Mouse (Mus musculus): Measurements from ENCODE around the gene Slc12a9. TPM values are rescaled to one million over a fixed set of nuclear protein-coding genes. Genes with fewer than 3 reads are reported as not detected.

The Slc12a9 gene
- total RNA-seq, 2 experiments from 2014 or later = 2.3 to 3.1 TPM

DNA sequence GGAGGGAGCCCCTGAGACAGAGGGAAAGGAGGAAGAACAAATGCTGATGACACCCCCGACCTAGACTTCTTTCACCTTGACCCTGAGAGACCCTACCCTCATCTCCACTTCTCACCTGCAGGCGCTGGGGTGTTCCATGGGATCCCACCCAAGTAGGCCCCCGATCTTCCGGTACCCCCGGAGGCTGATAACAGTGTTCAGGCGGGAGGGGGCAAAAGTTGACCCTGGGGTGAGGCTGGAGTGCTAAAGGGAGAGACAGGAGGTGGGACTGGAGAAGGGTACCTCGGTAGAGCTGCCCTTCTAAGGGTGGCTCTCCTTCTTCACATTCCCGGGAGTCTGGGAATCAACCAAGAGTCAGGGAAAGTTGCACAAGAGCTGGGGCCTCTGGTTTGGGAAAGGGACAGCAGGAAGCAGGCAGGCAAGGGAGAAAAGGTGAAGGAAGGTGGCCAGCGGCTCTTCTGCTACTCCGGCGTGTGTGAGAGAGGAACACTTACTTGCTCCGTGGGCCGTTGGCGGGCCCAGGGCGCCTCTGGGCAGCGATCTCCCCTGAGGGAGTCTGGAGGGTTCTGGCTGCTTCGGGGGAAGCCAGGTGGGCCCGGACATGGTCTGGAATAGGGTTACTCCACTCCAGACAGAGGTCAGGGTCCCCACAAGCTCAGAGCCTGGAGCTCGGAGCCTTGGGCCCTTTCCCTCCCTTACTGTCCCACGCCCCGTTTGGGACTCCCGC lies 19.8 kb downstream of the Slc12a9 start:
- DNase-seq = no peak

DNA sequence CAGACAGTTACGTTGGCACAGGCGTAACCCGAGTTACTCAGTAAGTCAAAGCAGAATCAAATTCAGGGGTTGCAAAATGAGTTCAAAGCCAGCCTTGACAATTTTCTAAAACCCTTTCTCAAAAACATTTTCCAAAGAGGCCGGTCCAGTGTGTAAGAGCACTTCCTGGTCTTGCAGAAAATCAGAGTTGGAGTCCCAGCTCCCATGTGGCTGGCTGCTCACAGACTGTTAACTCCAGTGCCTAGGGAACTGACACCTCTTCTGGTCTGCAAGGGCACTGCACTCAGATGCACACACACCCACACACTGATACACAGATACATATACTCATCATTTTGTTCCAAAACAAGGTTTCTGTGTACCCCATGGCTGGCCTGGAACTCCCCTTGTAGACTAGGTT lies 25.0 kb downstream of the Slc12a9 start:
- DNase-seq = no peak

DNA sequence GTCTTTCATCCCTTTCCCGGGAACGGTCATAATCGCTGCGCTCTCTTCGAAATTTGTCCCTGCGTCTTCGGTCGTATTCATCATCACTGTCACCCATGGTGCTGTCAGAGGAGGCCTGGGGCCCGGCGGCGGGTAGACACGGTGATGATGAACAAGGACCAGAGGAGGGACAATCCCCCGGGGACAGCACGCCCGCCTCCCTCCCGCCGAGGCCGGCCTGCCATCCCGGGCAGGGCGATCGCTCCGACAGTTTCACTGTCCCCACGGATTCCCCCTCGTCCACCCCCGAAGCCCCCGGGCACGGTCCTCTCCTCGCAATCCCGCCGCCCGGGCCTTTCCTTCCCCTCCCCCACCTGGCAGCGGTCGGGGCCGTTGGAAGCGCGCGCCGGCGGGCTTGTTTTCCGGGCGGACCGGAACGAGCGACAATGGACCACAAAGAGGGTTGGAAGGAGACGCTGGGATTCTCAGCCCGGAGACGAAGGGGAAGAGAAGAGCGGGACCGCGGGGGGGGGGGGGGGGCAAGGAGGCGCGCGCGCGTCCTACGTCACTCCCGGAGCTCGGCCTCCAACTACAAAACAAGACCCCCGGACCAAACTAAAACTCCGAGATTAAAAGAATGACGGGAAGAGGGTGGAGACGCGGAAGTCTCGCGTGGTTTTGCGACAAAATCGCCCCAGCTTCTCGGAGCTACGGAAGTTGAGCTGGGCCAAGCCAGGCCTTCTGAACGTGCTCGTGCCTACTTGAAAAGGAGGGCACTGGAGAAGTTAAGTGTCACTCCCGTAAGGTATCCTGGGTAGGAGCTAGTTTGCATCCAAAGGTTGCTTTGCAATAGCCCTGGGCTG lies 26.1 kb downstream of the Slc12a9 start, which contains the start of gene Srrt:
Gene Srrt (minus strand): TSS at position 604 of the 842 bp plus-strand sequence.
- peak; percentile 89 for DNase-seq

DNA sequence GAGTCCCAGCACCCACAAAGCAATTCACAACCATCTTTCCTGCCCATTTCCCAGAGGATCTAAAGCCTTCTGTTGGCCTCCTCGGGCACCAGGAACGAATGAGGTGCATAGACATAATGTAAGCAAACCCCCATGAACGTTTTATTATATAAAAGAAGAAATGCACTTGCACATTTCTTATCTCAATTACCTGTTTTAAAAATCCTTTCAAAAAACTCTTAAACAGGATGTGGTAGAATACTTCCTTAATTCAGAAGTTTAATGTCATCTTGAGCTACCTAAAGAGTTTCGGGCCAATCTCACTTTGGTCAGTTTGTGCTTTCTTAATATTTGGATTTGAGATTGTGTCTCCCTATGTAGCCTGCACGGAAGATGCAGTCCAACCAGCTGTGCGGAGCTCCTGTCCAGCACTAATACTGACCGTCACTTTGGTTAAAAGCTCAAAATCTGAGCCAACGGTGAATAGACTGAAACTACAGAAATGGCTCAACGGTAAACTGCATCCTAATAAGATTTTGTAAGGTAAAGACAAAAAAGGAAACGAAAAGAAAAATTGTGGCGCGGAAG lies 26.9 kb downstream of the Slc12a9 start:
- no peak for DNase-seq

DNA sequence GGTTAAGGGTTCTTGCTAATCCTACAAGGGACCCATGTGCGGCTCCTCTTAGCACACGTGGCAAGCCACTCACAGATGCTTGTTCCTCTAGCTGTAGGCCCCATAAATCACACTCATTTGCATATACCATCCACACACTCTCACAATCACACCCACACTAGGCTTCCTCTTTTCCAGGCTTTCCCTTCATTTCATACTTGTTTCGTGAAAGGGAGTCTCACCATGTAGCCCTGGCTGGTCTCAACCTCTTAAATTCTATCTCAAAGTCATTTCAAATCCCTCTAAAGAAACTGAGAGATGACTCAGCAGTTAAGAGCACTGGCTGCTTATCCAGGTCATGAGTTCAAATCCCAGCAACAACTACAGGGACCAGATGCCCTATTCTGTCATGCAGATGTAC lies 27.6 kb downstream of the Slc12a9 start:
- DNase-seq = no peak

DNA sequence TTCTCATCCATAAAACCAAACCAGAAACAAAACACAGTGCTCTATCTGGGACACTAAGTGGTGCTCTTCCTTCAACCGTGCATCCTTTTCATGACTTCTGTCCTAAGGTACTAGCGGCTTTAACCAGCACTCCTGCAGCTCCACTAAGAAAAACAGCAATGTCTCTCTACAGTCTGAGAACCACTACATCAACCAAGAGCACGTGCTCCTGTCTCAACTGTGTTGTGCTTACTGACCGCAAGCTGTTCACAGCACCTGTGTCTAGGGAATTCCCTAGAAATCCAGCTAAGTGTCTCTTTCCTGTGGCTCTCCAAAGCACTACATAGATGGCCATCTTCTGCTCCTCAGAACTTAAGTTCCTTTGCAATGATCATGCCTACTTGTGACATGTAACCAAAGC lies 28.6 kb downstream of the Slc12a9 start:
- no peak for DNase-seq

DNA sequence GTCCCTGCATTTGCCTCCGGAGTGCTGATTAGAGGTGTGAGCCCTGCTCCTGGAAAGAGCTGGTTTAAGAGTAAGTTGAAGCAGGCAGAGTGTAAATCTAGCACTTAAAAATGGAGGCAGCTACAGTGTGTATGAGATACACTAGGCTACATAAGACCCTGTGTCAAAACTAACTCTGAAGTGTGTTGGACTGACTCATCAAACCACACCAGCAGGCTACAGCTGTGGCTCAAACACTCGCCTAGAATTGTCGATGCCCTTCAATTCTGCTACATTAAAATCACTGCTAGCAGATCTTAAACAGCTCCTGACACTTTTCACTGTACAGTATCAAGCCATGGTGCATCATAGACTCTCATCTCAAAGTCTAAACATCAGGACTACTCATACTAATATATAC lies 29.2 kb downstream of the Slc12a9 start:
- no peak for DNase-seq

DNA sequence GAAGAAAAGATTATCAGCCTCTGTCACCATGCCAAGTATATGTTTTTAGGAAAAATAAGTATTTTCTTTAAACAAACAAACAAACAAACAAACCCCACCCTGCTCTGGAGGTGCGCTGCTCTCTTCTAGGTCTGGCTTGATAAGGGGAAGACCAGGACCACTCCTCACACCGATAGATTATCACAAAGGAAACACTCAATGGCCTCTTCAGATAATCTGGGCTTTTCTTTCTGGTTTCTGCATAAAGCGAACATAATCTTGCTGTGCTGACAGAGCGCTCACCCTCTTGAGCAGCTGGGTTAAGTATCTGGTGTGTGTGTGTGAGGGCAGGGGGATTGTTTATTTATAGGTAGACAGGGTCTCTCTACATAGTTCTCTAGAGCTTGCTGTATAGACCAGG lies 29.8 kb downstream of the Slc12a9 start:
- DNase-seq = no peak

DNA sequence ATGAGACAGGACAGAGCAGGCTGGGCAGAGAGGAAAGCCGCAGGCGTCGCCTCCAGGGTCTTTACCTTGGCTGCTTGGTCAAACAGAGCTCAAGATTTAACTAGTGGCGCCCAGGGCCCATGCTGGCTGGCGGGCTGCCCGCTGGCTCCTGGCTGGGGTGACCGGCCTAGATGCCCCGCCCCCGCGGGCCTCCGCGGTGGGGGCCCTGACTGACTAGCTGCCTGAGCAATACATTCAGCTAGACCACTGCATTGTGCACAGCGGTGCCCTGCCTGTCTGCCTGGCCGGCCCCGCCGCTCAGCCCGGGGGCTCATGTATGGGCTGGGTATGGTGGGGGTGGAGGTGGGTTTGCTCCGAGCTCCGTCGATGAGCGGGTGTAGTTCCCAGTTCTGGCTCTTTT lies 32.1 kb downstream of the Slc12a9 start:
- no peak for DNase-seq

DNA sequence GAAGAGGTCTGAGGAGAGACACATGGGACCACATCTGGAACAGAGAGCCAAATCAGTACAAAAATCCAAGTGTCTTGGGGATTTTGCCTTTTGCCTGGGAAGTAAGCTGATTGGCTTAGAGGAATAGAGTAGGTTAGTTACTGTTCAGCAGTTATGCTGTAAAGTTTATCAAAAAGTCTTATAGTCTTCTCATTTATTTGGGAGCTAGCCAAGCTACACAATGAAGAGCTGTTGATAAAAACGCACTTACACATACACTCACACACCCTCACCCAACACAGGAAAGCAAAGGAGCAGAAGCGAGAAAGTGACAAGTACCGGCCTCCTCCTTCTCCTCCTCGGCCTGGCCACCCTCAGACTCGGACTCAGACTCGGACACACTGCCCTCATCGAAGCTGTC lies 34.2 kb downstream of the Slc12a9 start:
- no peak for DNase-seq

DNA sequence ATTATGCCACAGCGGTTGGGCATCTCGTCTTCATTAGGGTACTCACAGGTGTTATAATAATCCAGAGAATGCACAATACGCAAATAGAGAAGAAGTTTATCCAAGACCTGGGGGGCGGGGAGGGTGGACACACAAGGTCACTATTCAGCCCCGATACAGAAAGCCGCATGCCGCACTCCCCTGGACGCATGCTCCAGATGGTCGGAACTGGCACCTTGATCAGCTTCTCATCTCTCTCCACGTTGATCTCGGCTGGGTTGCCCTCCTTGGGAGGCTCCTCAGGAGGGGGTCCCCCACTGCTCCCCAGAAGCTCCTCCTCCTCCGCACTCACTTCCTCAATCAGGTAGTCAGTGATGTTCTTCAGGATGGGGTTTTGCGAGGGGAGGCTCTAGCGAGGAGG lies 36.3 kb downstream of the Slc12a9 start:
- no peak for DNase-seq

DNA sequence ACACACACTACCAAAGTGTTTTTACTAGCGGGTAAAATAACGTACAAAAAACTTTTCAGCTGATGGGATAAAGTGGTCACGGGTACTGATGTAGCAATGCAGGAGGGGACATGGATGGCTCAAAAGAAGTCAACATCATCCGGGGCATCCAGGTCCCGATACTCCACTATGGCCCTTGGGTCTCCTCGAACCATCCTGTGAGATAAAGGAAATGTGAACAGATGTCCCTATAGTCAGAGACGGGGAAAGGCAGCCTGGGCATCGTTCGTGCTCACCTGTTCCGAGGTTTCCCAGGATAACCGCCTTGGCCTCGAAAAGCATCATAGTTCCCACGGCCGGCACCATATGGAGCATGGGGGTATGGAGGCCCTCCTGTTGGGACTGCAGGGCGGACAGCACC lies 37.7 kb downstream of the Slc12a9 start:
- DNase-seq = no peak

DNA sequence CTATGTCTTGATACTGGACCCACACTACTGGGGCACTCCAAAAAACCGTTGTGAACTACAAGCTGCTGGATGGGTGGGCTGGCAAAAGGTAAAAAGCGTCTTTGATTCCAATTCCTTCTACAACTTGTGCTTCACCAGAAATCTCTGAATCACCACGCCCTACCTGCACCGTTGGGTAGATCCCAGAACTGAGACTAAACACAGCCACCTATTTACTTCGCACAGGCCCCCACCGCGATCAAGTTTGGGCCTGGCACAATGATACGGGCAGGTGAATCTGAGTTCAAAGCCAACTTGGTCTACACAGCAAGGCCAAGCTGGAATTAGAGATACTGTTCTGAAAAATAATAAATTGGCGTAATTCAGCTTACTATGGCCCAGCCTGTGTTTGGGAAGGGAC lies 38.1 kb downstream of the Slc12a9 start:
- no peak for DNase-seq

DNA sequence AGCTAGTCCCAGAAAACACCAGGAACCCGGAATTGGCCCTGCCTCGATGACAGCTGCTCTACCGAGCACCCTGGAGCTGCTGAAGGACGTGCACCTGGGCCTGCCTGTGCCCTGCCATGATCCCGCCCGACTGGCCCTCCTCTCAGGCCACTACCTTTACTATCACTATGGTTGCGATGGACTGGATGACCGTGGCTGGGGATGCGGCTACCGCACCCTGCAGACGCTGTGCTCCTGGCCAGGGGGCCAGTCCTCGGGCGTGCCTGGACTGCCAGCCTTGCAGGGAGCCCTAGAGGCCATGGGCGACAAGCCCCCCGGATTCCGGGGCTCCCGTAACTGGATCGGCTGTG lies 38.7 kb downstream of the Slc12a9 start:
- DNase-seq = no peak

DNA sequence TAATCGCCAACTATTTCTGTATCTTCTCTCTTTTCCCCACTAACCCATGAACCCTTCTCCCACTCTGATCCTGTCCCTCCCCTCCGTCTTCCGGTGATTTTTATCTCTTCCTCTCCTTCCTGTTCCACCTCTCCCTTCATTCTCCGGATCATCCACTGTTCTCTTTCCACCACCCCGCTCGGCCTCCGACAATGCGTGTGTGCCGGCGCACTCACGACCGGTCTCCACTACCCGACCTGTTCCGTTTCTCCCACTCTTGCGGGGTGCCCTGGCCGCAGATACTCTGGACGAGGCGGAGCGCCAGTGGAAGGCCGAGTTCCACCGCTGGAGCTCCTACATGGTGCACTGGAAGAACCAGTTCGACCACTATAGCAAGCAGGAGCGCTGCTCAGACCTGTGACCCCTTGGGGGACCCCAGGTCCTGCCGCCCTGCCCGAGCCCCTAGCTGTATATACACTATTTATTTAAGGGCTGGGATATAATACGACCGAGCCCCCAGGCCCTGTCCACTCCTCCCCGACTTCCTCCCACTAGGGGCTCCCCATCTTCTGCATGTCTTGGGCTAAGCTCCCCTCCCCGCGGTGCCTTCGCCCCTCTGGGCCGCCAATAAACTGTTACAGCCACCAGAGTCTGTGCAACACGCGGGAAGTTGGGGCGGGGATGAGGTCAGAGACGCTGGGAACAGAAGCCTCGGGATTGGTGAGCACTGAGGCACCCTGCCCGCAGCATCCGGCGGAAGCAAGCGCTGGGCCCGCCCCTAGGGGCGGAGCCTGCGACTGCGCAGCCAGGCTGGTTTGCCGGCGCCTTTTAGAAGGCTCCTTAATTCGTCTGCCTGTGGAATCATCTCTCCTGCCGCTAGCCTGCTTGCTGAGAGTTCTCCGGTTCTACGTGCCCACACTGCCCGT lies 39.3 kb downstream of the Slc12a9 start, which contains the start of gene Ufsp1:
Gene Ufsp1 (plus strand): TSS at position 791 of the 905 bp plus-strand sequence.
- DNase-seq = peak; percentile 95

DNA sequence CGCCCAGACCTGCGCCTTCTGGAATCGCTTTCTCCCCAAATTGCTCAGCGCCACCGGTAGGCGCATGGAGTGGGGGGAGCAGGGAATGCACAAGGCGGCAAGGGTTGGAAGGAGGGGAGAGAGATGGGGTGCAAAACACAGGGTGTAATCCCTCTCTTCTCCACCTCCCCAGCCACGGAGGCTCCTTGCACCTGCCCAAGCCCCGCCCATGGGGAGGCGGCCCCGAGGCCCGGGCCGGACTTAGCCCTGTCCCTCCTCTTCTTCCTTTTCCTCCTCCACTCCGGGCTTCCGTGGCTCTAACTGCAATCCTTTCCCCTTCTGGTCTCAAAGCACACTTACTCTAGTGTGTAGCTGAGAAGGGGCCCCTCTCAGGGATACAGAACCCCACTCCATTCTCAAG lies 40.1 kb downstream of the Slc12a9 start:
- DNase-seq = peak; percentile 74

DNA sequence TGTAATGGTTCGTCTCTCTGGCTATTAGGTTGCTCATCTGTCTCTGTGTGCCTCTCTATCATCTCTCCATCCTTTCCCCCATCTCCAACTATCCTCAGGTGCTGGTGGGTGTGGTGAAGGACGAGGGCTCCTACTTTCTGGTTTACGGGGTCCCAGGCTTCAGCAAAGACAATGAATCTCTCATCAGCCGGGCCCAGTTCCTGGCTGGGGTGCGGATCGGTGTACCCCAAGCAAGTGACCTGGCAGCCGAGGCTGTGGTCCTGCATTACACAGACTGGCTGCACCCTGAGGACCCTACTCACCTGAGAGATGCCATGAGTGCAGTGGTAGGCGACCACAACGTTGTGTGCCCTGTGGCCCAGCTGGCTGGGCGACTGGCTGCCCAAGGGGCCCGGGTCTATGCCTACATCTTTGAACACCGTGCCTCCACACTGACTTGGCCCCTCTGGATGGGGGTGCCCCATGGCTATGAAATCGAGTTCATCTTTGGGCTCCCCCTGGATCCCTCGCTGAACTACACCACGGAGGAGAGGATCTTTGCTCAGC lies 41.9 kb downstream of the Slc12a9 start:
- DNase-seq = no peak

DNA sequence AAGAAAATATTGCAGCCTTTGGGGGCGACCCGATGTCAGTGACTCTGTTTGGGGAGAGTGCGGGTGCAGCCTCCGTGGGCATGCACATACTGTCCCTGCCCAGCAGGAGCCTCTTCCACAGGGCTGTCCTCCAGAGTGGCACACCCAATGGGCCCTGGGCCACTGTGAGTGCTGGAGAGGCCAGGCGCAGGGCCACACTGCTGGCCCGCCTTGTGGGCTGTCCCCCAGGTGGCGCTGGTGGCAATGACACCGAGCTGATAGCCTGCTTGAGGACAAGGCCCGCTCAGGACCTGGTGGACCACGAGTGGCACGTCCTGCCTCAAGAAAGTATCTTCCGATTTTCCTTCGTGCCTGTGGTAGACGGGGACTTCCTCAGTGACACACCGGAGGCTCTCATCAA lies 42.7 kb downstream of the Slc12a9 start:
- DNase-seq = peak; percentile 76

DNA sequence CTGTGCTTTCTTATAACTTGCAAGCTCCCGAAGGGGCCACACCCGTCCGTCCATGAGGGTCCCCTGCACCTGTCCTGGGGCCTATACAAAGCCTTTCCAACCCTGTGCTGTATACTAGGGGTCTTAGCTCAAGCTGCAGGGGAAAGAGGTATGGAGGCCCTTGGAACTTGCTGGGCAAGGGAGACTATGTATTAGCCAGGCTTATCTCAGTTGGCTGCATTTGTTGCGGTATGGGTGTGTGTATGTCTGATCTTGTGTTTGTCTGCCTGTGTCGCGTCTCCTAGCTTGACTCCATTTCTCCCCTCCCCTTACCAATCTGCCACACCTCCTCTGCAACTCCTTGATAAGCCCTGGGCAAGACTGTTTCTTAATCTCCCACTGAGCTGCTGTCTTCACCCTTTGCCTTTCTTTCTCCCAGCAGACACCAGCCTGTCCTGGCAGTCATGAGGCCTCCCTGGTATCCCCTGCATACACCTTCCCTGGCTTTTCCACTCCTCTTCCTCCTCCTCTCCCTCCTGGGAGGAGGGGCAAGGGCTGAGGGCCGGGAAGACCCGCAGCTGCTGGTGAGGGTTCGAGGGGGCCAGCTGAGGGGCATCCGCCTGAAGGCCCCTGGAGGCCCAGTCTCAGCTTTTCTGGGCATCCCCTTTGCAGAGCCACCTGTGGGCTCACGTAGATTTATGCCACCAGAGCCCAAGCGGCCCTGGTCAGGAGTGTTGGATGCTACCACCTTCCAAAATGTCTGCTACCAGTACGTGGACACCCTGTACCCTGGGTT lies 43.6 kb downstream of the Slc12a9 start:
- DNase-seq = no peak

DNA sequence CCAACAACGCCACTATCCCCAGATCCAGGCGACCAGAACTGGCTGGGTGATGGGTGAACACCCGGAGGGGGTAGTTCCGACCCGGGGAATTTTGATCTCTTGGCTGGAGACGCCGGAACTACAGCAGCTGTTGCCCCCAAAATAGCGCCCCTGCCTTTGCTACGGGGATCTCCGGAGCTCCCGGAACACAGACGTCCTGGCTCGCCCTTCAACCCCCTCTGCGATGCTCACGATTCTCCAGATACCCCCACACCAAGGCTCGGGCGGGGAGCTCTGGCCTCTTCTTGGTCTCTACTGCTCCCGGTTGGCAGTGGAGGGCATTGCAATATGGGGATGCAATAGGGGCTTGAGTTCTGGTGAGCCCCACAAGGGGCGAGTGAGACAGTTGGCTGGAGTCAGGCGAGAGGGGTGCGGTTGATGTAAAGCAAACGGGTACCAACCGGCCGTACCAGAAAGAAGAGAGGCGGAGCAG lies 44.4 kb downstream of the Slc12a9 start:
- DNase-seq = peak; percentile 79

Measured in gastrocnemius, postnatal 25 days (tissue).